Mouse (Mus musculus): ENCODE results near the gene Steap3.

- TF ChIP-seq CTCF (IDR thresholded peaks at IDR 0.05; ENCODE audit: control insufficient read depth, insufficient read depth, insufficient read length) = no peak
- no peak for TF ChIP-seq FOSL1 (IDR thresholded peaks at IDR 0.05; ENCODE audit: insufficient read depth, low read length, poor library complexity, severe bottlenecking)
- no peak for TF ChIP-seq USF1 (IDR thresholded peaks at IDR 0.05; ENCODE audit: low read depth)
- TF ChIP-seq MAX (IDR thresholded peaks at IDR 0.05) = no peak
- no peak for TF ChIP-seq MYOG (IDR thresholded peaks at IDR 0.05; ENCODE audit: control insufficient read depth, extremely low read depth, insufficient read length)
- TF ChIP-seq MYOD1 (IDR thresholded peaks at IDR 0.05; ENCODE audit: control insufficient read depth, insufficient read length, low read depth) = no peak
- TF ChIP-seq CEBPB (IDR thresholded peaks at IDR 0.05; ENCODE audit: low read depth) = no peak
Measured at GRCm38 (mm10) chr1:120189206-120189605, 83.3 kb downstream of the Steap3 start.

All from C2C12 (cell line).